Mouse (Mus musculus) heart, adult 8-10 months (tissue): ENCODE data around the gene Herc1. TPM values are rescaled to one million over a fixed set of nuclear protein-coding genes. Genes with fewer than 3 reads are reported as not detected.

Experiments used
- DNase-seq: peaks from one replicate; pipeline ENCODE4 v3.0.0; 2022; ENCODE audit warnings: low spot score
- total RNA-seq, 4 experiments: library from RNA; stranded (reverse); gene quantifications; 2 replicates each; pipeline ENCODE4 v1.2.4; 2022

The Herc1 gene
- total RNA-seq, result 10 to 100 TPM; 34.4 to 40.0 (median 35.8) TPM

GRCm38 (mm10) chr9:66349860-66350787, at the start of gene Herc1:
Gene Herc1 (plus strand): TSS chr9:66350450.
- DNase-seq, result peak; percentile 95

GRCm38 (mm10) chr9:66304320-66305090, 45.7 kb upstream of the Herc1 start:
- no peak for DNase-seq

GRCm38 (mm10) chr9:66305121-66306112, 44.8 kb upstream of the Herc1 start:
- peak; percentile 80 for DNase-seq

GRCm38 (mm10) chr9:66306414-66306813, 43.8 kb upstream of the Herc1 start:
- no peak for DNase-seq

- no peak for DNase-seq
Observed at GRCm38 (mm10) chr9:66307341-66307740, 42.9 kb upstream of the Herc1 start.

GRCm38 (mm10) chr9:66308741-66309140, 41.5 kb upstream of the Herc1 start:
- no peak for DNase-seq

- DNase-seq, result peak; percentile 45
Observed at GRCm38 (mm10) chr9:66311458-66311857, 38.8 kb upstream of the Herc1 start.

- no peak for DNase-seq
Observed at GRCm38 (mm10) chr9:66316603-66317002, 33.6 kb upstream of the Herc1 start.

- DNase-seq, result peak; percentile 42
Observed at GRCm38 (mm10) chr9:66322010-66322931, 28.0 kb upstream of the Herc1 start.

GRCm38 (mm10) chr9:66326879-66327278, 23.4 kb upstream of the Herc1 start:
- no peak for DNase-seq

GRCm38 (mm10) chr9:66329474-66329873, 20.8 kb upstream of the Herc1 start:
- no peak for DNase-seq

GRCm38 (mm10) chr9:66330437-66330836, 19.8 kb upstream of the Herc1 start:
- DNase-seq, result peak; percentile 32

- DNase-seq, result no peak
Observed at GRCm38 (mm10) chr9:66331548-66331947, 18.7 kb upstream of the Herc1 start.

- no peak for DNase-seq
Observed at GRCm38 (mm10) chr9:66332393-66332792, 17.9 kb upstream of the Herc1 start.

GRCm38 (mm10) chr9:66337280-66337679, 13.0 kb upstream of the Herc1 start:
- no peak for DNase-seq

GRCm38 (mm10) chr9:66338005-66338782, 12.1 kb upstream of the Herc1 start:
- DNase-seq, result no peak

- DNase-seq, result no peak
Observed at GRCm38 (mm10) chr9:66339714-66340113, 10.5 kb upstream of the Herc1 start.

- no peak for DNase-seq
Observed at GRCm38 (mm10) chr9:66340394-66341094, 9.7 kb upstream of the Herc1 start.
